Mouse (Mus musculus): ENCODE results near the gene Hdac9.

Hdac9 gene

GRCm38 (mm10) chr12:34803721-34804120, 113.2 kb downstream of the Hdac9 start:
- DNase-seq = no peak

GRCm38 (mm10) chr12:34802308-34802707, 114.6 kb downstream of the Hdac9 start:
- no peak for DNase-seq

DNA sequence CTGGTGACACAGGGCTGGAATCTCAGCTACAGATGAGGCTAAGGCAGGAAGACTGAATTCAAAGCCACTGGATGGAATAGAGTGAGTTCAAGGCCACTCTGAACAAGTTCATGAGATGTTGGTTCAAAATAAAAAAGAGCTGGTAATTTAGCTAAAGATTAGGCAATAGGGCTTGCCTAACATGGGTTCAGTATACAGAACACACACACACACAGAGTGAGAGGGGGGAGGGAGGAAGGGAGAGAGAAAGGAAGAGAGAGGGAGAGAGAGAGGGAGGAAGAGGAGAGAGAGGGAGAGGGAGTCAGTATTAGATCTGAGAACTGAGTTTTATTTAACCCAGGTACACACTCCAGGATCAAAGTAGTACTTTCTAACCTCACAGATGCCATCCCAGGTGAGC, 115.1 kb downstream of the Hdac9 start:
- no peak for DNase-seq

GRCm38 (mm10) chr12:34797389-34797788, 119.5 kb downstream of the Hdac9 start:
- DNase-seq = no peak

DNA sequence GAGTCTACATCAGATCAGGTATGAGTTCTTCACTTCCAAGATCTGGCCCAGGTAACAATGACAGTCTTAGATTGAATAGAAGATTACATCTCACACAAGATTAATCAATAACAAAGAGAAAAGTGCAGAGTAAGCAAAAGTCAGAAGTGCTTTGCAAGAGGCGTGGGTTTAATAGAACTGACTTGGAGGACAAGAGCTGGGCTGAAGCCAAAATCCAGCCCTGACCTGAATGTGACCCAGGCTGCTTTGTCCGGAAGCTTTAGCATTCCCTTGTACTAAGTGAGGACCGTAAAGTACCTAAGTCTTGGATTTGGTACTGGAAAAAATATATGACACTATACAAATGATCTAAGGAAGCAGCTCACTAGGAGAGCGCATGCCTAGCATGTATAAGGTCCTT, 121.4 kb downstream of the Hdac9 start:
- no peak for DNase-seq

DNA sequence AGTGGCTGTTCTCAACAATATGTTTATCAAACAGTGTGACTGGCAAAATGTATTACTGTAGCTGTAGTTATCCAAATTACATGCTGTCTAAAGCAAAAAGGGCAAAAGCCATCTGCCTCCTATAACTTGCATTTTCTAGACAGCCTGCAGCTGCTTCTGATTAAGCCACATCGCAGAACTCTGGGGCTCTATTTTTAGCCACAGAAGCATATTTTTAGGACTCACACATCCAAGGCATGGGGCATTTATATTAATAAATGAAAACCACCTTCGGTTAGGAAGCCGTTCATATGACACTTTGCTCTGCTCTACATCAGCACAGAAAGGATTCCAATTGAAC, 124.8 kb downstream of the Hdac9 start:
- DNase-seq = no peak

GRCm38 (mm10) chr12:34791213-34792112, 125.4 kb downstream of the Hdac9 start:
- no peak for DNase-seq

GRCm38 (mm10) chr12:34789031-34789982, 127.6 kb downstream of the Hdac9 start:
- DNase-seq = no peak

DNA sequence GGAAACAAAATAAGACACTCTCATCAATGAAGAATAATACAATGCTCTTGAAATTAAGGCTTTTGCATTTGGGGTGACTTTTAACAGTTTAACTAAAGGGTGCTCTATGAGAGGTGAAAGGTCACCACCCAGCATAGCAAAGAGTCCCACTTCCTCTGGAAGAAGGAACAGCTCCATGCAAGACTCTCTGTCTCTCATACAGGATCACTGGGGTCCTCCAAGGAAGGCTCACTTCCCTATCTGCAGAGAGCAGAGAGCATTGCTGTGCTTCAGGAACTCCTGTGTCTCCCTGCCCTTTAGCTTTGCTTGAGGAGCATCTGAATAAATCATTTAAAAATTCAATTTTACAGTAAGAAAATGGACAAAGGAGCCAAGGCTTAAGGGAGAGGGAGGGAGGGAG, 129.5 kb downstream of the Hdac9 start:
- no peak for DNase-seq

DNA sequence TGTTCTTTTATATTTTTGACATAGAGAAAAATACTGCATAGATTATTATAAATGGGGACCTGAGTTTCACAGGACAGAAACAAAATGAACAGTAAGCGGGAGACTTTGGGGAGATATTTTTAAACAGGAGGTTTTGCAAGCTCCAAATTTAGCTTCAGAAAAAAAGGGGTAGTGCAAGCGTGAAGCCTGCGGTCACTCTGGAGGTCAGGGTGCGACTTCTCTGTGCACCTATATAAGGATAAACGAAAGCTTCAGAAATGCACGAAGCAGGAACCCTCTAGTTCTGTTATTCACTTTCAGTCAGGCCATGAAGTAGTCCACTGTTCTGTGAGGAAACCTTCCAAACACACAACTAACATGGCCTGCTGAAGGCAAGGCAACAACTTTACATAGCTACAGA, 133.3 kb downstream of the Hdac9 start:
- no peak for DNase-seq

DNA sequence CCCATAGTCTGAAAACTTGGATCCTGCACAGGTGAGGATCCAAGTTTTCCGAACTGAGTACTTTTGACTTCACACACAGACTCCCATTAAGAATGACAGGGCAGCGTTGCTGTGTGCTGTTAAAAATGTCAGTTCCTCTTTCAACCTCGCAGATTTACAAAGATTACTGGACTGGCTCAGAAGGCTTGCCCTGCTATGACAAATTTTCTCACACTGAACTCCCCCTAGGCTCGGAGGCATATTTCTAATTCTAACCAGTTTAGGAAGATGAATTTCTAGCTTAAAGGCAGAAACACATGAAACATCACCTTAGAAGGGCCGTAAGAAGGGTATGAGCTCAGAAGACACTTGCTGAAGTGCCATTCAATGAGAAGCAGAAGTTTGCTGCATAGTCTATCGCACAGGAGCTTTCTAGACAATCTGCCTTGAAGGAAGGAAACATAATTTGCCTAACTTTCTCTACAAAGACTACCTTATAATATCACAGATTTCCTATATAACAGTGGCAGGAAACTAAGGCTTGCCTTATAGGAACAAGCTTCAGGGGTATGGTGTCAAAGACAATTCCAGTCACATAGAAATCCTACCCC, 137.4 kb downstream of the Hdac9 start:
- no peak for DNase-seq

DNA sequence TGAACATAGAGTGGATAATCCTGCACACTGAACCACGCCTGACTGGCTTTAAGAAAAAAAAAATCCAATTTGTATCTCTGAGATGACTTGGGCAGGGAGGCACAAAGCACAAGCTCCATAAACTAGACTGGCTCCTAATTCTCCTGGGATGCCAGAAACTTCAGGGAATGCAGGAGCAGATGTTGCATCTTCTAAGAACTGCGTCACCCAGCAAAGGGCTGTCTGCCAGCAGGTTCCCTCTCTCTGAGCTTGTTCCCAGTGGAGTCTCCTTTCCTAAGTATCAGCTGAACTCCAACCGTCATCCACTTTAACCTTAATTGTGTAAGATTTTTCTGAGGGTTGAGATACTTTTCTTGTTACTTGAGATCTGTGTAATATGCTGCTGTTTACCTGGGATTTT, 140.7 kb downstream of the Hdac9 start:
- no peak for DNase-seq

DNA sequence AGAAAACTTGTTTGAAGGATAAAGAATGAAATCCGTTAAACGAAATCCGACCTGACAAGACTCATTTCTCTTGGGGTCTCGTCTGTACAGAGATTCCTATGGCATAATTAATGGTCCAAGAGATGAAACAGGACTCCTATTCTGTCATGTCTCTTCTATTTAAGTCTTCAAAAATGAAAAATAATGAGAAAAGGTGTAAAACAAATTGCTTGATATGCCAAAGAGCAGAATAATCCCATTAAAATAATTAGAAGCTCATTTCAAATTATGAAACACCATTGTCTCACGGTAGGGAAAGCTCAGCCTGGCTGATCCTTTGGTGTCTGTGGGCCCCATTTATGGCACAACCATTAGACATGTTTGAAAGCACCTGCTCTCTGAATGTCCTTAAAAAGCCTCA, 142.8 kb downstream of the Hdac9 start:
- no peak for DNase-seq

DNA sequence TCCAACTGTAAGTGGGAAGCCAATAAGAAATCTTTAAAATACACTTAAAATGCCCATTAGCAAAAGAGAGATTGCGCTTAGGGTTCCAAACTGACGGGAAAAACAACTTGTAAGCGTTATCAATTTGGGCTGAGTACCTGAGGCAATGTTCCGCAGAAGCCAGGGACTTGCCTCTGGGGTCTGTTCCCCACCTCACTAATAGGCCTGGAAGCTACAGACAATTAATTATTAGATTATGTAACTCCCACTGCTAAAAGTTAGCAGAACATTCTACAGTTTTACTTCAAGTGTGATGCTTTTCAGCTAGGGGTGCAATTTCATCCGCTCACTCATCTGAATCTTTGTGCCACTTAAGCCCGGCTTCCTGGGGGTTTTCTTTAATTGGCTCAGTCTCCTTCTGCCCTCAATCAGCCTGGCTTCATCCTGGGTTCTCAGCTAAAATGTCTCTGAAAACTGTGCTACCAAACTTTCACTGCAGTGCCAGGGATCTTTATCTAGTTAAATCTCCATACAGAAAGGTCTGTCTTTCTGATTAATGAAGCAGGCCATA, 149.6 kb downstream of the Hdac9 start:
- DNase-seq = no peak

GRCm38 (mm10) chr12:34747266-34747665, 169.6 kb downstream of the Hdac9 start:
- no peak for DNase-seq

- DNase-seq = no peak
Measured at GRCm38 (mm10) chr12:34725204-34725603, 191.7 kb downstream of the Hdac9 start.

- no peak for DNase-seq
Measured at GRCm38 (mm10) chr12:34724274-34724673, 192.6 kb downstream of the Hdac9 start.

DNA sequence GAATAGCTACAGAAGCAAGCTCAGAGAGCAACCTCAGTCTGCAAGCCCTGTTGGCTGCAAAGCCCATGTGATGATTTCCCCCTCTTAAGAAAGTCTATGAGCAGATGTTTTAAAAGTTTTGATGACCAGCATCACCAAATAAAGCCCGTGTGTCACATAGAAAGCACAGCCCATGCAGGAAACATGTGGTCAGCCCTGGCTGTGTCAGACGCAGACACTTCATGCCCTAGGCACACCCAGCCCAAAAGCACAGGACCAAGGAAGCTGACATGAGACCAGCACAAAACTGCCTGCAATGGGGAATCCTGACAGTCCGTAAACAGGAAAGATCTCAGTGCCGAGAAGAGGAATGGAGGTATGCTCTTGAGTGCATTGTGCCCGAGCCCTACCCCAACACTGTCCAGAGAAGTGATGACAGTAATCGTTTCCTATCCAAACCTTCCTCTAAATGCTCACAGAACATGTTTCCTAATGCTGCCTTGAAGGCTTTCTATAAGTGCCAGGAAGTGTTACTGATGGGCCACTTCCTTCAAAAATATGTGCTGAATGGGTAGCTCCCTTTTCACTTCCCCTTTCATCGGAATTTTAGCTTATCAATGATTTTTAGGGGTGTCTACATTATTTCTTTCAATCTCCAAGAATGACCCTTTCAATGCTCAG, 193.9 kb downstream of the Hdac9 start:
- DNase-seq = no peak

DNA sequence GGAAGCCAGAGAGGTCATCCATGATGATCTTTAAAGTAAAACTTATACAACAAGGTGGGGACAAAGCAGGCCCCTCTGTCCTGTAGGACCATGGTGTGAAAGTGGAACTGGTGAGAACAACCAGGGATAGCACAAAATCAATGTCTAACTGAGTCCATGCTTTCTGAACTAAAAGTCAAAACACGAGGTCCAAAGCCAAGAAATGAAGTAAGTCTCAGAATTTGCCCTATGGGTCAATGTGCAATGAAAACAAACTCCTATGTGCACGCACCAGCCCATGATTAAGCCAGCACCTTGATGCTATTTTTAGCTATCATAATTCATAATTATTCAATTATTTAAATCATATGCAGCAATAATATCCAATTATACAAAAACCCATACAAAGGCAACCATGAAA, 196.0 kb downstream of the Hdac9 start:
- no peak for DNase-seq

- no peak for DNase-seq
Measured at GRCm38 (mm10) chr12:34714266-34714939, 202.5 kb downstream of the Hdac9 start.

DNA sequence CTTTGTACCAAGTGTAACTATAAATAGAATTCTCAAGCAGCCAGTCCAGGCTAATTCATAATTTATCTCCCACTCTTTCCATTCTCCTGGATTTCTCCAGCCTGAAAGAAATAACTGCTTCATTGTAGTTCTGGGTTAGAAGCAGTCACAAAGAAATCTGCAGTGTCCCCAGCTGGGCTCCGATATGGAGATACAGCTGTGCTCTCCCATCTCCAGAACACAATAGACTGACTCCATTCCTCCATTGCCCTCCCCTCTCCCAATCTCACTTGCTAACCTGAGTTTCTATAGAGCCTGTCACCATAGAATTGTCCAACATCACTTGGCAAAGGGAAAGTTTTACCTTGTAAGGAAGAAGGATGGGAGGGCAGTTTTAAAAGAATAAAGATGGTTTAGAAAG, 218.9 kb downstream of the Hdac9 start:
- DNase-seq = no peak

GRCm38 (mm10) chr12:34696736-34697135, 220.2 kb downstream of the Hdac9 start:
- no peak for DNase-seq
